Mouse (Mus musculus): ENCODE data around the gene Zdhhc1.

- no peak for TF ChIP-seq CTCF (IDR thresholded peaks at IDR 0.05; ENCODE audit: control insufficient read depth, insufficient read depth, low read length)
- no peak for TF ChIP-seq POLR2A (IDR thresholded peaks at IDR 0.05; ENCODE audit: borderline replicate concordance, control insufficient read depth, low read depth, low read length)
Observed at GRCm38 (mm10) chr8:105521061-105521460, 24.4 kb upstream of the Zdhhc1 start.

Measured in bone marrow, adult 2 months (tissue).